Mouse (Mus musculus) mammary gland, adult 2 months (tissue): ENCODE data around the gene Rhbdf2. TPM values are rescaled to one million over a fixed set of nuclear protein-coding genes. Genes with fewer than 3 reads are reported as not detected.

Source experiments
- polyA plus RNA-seq: library from polyadenylated mRNA; depleted of rRNA; stranded (reverse); fragments of >200 nt; gene quantifications from 2 replicates; pipeline ENCODE4 v1.2.3, GENCODE M21; 2012; ENCODE audit warnings: low replicate concordance; rRNA removed

Gene Rhbdf2
- polyA plus RNA-seq = 51.0 and 65.9 TPM in 2 replicates

GRCm38 (mm10) chr11:116626299-116627071 is at the start of gene Rhbdf2:
TSS of gene Rhbdf2 (minus strand) at chr11:116627019.

GRCm38 (mm10) chr11:116654255-116654821 is 27.5 kb upstream of the Rhbdf2 start, which contains the start of gene Cygb:
TSS of gene Cygb (minus strand) at chr11:116654313.

GRCm38 (mm10) chr11:116653234-116653633 is 26.4 kb upstream of the Rhbdf2 start, which contains the start of gene Prcd:
TSS of gene Prcd (plus strand) at chr11:116653534.

GRCm38 (mm10) chr11:116586310-116586709 is 40.5 kb downstream of the Rhbdf2 start, which contains the start of gene Aanat:
TSS of gene Aanat (plus strand) at chr11:116586432.

GRCm38 (mm10) chr11:116581376-116581814 is 45.4 kb downstream of the Rhbdf2 start, which contains the start of gene Ube2o:
TSS of gene Ube2o (minus strand) at chr11:116581447.

Other genes starting within 250 kb of the Rhbdf2 start
- 7.3 TPM in 2 replicates for gene Rnf157, start 214.0 kb downstream of the Rhbdf2 start, polyA plus RNA-seq
- gene Ubald2, start 192.9 kb downstream of the Rhbdf2 start, polyA plus RNA-seq = 98.8 and 178 TPM in 2 replicates
- gene Qrich2, start 160.8 kb downstream of the Rhbdf2 start, polyA plus RNA-seq = 0.27 and 0.59 TPM in 2 replicates
- gene Prpsap1, start 132.8 kb downstream of the Rhbdf2 start, polyA plus RNA-seq = 72.4 and 102 TPM in 2 replicates
- gene Sphk1, start 96.1 kb downstream of the Rhbdf2 start, polyA plus RNA-seq = 7.0 and 7.6 TPM in 2 replicates
- gene Ube2o, start 45.6 kb downstream of the Rhbdf2 start, polyA plus RNA-seq = 20.3 and 21.6 TPM in 2 replicates
- gene Aanat, start 40.6 kb downstream of the Rhbdf2 start, polyA plus RNA-seq = not detected in 2 replicates
- 1.5 and 2.2 TPM in 2 replicates for gene Prcd, start 26.5 kb upstream of the Rhbdf2 start, polyA plus RNA-seq
- 58.5 and 87.0 TPM in 2 replicates for gene Cygb, start 27.3 kb upstream of the Rhbdf2 start, polyA plus RNA-seq
- 0.14 and 0.27 TPM in 2 replicates for gene St6galnac1, start 148.5 kb upstream of the Rhbdf2 start, polyA plus RNA-seq
- 13.2 and 101 TPM in 2 replicates for gene Mxra7, start 201.0 kb upstream of the Rhbdf2 start, polyA plus RNA-seq
- gene Mettl23, start 216.3 kb upstream of the Rhbdf2 start, polyA plus RNA-seq = 38.2 and 49.2 TPM in 2 replicates
- gene Jmjd6, start 216.4 kb upstream of the Rhbdf2 start, polyA plus RNA-seq = 20.2 and 21.9 TPM in 2 replicates
- gene Mfsd11, start 225.4 kb upstream of the Rhbdf2 start, polyA plus RNA-seq = 31.7 and 33.4 TPM in 2 replicates
- gene Srsf2, start 226.1 kb upstream of the Rhbdf2 start, polyA plus RNA-seq = 199 and 957 TPM in 2 replicates